In the genomic region with DNA sequence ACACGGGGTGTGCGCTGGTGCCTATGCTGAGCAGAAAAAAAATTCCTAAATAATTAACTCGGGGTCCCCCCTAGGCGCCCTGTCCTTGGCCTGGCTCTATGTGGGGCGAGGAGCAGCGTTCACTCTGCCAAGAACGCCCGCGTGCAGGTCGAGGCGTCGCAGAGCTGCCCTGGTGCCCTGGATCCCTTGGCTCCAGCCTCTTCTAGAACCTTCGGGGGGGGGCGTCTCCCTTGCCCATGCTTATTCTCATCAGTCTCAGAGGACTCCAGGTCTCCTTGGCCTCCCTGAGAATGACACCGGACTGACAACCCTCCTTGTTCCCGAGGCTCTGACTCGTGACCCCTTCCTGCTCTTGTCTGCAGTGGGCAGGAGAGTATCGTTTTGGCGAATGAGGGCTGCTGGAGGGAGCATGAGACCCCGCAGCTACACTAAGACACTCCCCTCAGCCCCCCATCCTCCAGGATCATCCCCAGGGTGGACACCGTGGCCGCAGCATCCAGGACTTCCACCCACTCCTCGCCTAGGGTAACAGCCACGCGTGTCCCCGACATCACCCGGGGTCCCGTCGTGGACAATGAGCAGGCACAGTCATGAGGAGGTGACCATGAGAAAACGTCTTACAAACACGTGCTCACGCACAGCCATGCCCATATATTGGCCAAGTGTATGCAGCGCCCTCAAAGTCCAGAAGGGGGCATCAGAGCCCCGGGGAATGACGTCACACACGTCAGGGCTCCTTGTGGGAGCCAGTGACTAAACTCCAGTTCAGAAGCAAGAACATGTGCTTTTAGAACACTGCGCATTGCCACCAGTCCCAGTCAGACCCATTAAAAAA, we compare ENCODE assay signal across 8 mouse cellular contexts. TPM values are rescaled to one million over a fixed set of nuclear protein-coding genes. Genes with fewer than 3 reads are reported as not detected.
DNase-seq lines count a peak whose midpoint lies in the region; ATAC-seq lines count a peak whose summit lies in the region.

No protein-coding gene starts in this region.

- 0 out of 2 replicates have a peak overlapping the region, but pooled peaks have one; percentile 53 for H3K9ac ChIP-seq in hindbrain, embryonic 13.5 days

- H3K27ac ChIP-seq in hindbrain, embryonic 13.5 days: no peak overlapping the region

- H3K4me1 ChIP-seq in hindbrain, embryonic 13.5 days (replicated peaks): peaks cover 31% of the 10 kb centered on the region

- no peaks in the 10 kb centered on the region for H3K9me3 ChIP-seq in hindbrain, embryonic 13.5 days

- H3K36me3 ChIP-seq in hindbrain, embryonic 13.5 days: no peaks in the 10 kb centered on the region

- peak; percentile 97 for DNase-seq in NIH3T3 (ENCODE audit: low read depth)
- DNase-seq in cerebellum, adult 9-11 months: peak; percentile 89
- peak; percentile 85 to 87 for DNase-seq in frontal cortex, postnatal 10 days (ENCODE audit: low spot score in 2 of 2)
- DNase-seq in layer of hippocampus, postnatal 14 days (ENCODE audit: low spot score in 2 of 2): peak; percentile 88 to 93
- peak; percentile 93 for DNase-seq in lung, postnatal 10 days
- DNase-seq in ovary, postnatal 36 days (ENCODE audit: low spot score): peak; percentile 82
- DNase-seq in thymus, postnatal 14 days: peak; percentile 88

- H3K4me3 ChIP-seq in hindbrain, embryonic 13.5 days: no peak overlapping the region

- peak overlapping the region; percentile 43 for H3K4me2 ChIP-seq in hindbrain, embryonic 13.5 days

- WGBS in hindbrain, embryonic 13.5 days: 32% methylated on average over 37 of the region's 37 CpGs

- H3K27me3 ChIP-seq in hindbrain, embryonic 13.5 days: peaks cover 12% of the 10 kb centered on the region

- peak; percentile 58 for ATAC-seq in hindbrain, embryonic 13.5 days (ENCODE audit: low FRiP score)

RNA-seq across cellular contexts. Expression of a gene that starts 15.2 kb away (rescaled TPM):
- 13.4 and 13.5 TPM in 2 replicates for polyA plus RNA-seq in hindbrain, embryonic 13.5 days (2015; fragmentation: Nextera tagmentation; extraction: Ambion mirVana)
- 100 to 1,000 TPM; 170 to 173 TPM for total RNA-seq in layer of hippocampus, postnatal 14 days (2021)

RNA-seq across cellular contexts. Expression of a gene that starts 25.9 kb away (rescaled TPM):
- 37.5 and 40.2 TPM in 2 replicates for polyA plus RNA-seq in hindbrain, embryonic 13.5 days (2015; fragmentation: Nextera tagmentation; extraction: Ambion mirVana)
- 100 to 1,000 TPM; 100 to 105 TPM for total RNA-seq in layer of hippocampus, postnatal 14 days (2021)

RNA-seq across cellular contexts. Expression of a gene that starts 37.6 kb away (rescaled TPM):
- polyA plus RNA-seq in hindbrain, embryonic 13.5 days (2015; fragmentation: Nextera tagmentation; extraction: Ambion mirVana): 42.3 and 44.0 TPM in 2 replicates
- 10 to 100 TPM; 63.9 to 70.2 TPM for total RNA-seq in layer of hippocampus, postnatal 14 days (2021)
